Mouse (Mus musculus) cerebellum, adult 2 months (tissue): Measurements from ENCODE around the gene Avpr1b.

Experiments used
- CTCF ChIP-seq: fragments of 200-500 bp; IDR thresholded peaks from 2 replicates; pipeline ENCODE4 v1.5.1; 2011; ENCODE audit warnings: low read depth, mild to moderate bottlenecking, control low read depth, low read length, moderate library complexity, borderline replicate concordance; ENCODE audit not compliant: insufficient read depth
- POLR2A ChIP-seq: fragments of 200-500 bp; IDR thresholded peaks from 2 replicates; pipeline ENCODE4 v1.6.1; 2011; ENCODE audit warnings: low read length, control low read depth, borderline replicate concordance; ENCODE audit not compliant: insufficient read depth

GRCm38 (mm10) chr1:131642251-131642650 lies 43.2 kb downstream of the Avpr1b start:
- no peak for TF ChIP-seq CTCF
- TF ChIP-seq POLR2A = no peak
